Mouse (Mus musculus) stomach, postnatal 0 days (tissue): Measurements from ENCODE around the gene Plxdc2.

Experiments used
- CTCF ChIP-seq: IDR thresholded peaks from 2 replicates; pipeline ENCODE4 v1.5.1; 2016; ENCODE audit warnings: antibody characterized with exemption, low read depth, mild to moderate bottlenecking, moderate library complexity
- EP300 ChIP-seq: optimal IDR thresholded peaks from 2 replicates; pipeline ENCODE3; 2016; ENCODE audit warnings: antibody characterized with exemption

DNA sequence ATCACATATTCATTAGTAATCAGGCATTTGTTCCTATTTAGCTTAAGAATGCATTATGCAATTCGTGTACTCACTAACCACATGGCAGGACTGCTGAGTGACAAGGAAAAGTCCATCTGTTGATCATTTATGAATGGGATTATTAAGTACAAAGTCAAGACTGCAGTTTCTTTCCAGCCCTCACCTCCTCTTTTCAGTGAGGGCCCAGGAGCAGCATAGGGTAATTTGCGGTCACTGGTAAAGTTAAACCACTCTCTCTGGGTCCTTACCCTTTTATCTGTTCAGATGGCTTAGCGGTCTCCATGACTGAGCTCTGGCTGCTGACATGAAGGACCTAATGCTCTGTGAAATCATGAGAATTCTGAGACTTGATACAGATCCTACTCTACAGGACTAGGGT is 248.2 kb downstream of the Plxdc2 start:
- TF ChIP-seq CTCF (no peak), EP300 (no peak)
